Mouse (Mus musculus) ovary, postnatal 36 days (tissue): Measurements from ENCODE around the gene Gon7.

Experiments
- DNase-seq: peaks from one replicate; pipeline ENCODE4 v3.0.0; 2022; ENCODE audit warnings: low spot score, mixed read lengths

Gon7 gene

GRCm38 (mm10) chr12:102757689-102758402 lies at the start of gene Gon7, which contains the start of the genes Gm28051 and Ubr7:
Gene Gon7 (minus strand): TSS chr12:102757803.
Gene Gm28051 (minus strand): TSS chr12:102757765.
Gene Ubr7 (plus strand): TSS chr12:102757967.
- peak; percentile 95 for DNase-seq

DNA sequence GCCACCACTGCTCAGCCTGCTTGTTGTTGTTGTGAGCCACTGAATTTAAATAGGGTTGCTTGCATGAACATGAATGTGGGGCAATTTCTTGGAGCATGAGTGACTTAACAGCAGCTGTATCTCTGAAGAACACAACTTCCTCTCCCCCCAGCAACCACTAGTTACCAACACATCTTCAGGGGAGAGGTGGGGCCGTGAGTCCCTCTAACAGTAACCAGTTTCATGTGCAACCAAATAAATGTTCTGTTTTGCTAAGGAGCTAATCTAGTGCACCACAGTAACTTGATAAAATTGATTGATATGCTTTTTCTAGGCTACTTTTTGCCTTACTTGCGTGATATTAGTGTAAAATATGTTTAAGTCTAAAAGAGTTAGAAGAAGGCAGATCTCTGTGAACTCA lies 41.9 kb upstream of the Gon7 start:
- no peak for DNase-seq

DNA sequence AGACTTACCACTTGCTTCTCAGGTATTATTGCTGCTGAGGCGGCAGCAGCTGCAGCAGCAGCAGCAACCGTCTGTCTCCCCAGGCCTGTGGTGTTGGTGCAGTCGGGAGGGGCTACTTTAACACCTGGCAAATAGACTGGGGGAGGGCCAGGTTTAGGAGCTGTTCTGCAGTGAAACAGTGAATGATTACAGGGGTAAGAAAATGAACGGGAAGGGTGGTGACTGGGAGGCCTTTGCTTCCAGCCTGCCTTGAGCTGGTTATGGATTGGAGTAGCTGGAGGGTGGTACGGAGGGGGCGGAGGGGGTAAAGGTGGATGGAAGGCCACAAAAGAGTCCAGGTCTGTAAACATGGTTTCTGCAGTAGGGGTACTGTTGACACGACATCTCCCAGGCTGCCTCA lies 30.3 kb upstream of the Gon7 start:
- DNase-seq: no peak

DNA sequence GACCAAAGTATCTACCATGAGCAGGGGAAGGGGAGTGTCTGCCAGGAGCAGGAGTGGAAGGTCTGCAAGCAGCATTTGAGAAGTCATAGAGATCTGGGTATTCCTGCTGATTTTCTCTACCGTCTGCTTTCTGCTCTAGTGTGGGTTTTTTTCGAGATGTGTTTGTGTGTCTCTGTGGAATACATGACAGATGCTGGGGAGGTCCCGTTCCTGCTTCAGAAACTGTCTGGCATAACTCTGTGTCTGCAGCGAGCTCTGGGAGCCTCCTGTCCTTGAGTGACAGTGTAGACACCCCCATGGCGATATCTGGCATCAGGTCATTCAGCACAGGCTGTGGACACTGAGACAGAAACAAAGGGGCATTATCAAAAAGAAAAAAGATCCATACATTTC lies 28.0 kb upstream of the Gon7 start:
- DNase-seq: no peak

DNA sequence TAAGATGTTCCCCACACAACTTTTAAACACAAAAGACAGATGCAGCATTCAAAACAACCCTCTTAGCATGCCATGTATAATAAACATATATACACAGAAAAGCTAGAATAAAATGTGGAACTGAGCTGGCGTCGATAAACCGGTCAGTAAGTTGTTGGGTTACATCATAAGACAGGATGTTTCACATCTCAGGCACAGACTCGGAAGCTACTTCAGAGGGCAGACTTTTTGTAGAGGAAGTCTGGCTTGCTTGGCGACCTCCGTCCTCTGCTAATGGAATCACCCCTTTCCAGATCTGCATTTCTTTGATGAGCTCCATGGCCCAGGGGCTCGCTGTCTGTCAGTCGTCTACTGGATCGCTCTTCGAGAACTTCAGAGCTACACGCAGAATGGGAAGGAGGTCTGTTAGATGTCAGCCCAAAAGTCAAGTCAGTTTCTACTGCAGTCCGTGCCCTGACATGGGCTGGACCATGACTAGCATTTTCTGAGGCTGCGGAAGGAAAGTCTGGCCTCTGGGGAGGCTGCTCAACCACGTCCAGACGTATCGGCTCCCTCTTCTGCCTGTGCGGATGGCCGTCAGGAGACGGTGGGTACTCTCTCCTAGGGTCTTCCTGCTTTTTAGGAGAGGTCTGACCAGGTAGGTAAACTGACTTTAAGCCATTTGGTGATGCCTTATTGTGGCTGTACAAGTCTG lies 27.4 kb upstream of the Gon7 start:
- DNase-seq: no peak

DNA sequence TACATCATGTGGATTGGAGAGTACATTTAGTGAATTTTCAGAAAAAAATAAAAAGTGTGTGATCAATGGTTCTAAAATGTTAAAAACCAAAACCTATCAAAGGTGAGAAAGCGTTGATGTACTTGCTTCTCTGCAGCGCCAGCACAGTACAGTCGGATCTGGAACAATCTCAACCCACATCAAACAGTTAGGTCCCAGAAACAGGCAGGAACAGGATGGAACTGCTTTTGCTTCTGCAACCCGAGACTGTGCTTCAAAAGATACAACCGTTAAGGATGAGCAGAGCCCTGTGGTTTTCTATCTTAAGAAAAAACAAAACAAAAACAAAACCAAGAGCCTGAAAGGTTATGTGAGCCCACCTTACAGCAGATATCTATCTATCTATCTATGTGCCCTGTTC lies 25.2 kb upstream of the Gon7 start:
- no peak for DNase-seq

- DNase-seq: no peak
Measured at GRCm38 (mm10) chr12:102779452-102779851, 21.8 kb upstream of the Gon7 start.

DNA sequence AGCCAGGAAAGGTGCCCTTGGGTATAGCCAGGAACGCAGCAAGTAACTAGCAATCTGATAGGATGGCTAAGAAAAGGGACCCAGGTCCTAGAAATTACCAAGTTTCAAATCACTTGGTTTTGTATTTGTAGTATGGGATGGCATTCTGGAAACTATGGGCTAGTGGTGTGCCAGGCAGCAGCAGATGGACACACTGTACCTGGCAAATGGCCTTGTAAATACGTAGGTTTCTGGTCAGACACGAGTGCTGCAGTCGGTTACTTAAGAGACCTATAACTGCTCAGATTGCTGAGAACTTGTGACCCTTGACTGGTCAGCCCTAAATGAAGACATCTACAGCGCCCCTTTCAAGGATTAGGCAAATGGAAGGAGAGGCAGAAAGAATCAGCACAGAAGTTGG lies 20.5 kb upstream of the Gon7 start:
- no peak for DNase-seq

DNA sequence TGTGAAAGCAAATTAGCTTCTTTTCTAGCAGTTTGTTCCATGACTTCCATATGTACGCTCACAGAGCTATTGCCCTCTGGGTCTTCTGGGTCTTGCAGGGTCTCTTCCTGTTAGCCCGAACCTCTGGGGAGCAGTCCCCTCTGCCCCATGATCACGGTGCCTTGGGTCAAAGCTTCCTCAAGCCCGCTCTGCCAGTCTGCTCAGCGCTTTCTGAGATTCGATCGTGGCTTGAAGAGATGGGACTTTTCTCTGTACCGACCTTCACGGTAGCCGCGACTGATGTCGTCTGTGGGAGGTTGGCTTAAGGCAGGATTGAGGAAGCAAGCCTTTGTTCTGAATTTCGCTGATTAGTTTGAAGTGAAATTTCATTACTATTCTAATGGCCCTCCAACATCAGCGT lies 18.4 kb upstream of the Gon7 start:
- no peak for DNase-seq

DNA sequence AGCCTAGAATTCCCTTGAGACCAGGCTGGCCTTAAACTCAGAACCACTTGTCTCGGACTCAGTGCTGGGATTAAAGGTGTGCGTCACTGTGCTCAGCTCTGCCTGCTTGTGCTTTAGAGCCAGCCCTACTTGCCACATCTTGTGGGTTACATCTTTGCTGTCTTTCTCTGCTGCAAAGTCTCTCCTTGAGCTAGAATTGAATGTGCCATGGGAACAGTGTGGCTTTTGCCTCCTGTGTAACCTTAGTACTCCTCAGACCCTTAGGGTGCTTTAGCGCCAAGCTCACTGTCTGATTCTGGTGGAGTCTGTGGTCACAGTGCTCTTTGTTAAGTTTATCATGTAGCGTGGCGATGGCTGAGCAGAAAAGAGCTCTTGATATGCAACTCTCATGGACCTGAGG lies 15.1 kb upstream of the Gon7 start:
- DNase-seq: no peak

- no peak for DNase-seq
Measured at GRCm38 (mm10) chr12:102771601-102772000, 14.0 kb upstream of the Gon7 start.

GRCm38 (mm10) chr12:102769000-102769399 lies 11.4 kb upstream of the Gon7 start:
- DNase-seq: no peak

GRCm38 (mm10) chr12:102763696-102764095 lies 6.1 kb upstream of the Gon7 start:
- no peak for DNase-seq

DNA sequence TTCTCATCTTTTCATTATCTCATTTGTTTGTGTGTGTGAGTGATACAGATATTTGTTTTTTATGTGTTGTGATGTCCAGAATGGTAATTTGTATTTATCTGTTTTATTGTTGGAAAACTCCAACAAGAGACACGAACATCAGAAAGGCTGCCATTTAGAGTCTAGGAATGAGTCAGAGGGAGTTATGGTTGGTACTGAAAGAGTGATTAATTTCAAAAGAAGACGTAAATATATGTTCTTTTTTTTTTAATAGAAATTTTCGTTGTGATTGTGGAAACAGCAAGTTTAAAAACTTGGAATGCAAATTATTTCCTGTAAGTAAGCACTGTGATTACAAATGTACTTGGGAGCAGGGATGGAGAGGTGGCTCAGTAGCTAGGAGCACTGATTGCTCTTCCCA lies 4.1 kb upstream of the Gon7 start:
- no peak for DNase-seq

DNA sequence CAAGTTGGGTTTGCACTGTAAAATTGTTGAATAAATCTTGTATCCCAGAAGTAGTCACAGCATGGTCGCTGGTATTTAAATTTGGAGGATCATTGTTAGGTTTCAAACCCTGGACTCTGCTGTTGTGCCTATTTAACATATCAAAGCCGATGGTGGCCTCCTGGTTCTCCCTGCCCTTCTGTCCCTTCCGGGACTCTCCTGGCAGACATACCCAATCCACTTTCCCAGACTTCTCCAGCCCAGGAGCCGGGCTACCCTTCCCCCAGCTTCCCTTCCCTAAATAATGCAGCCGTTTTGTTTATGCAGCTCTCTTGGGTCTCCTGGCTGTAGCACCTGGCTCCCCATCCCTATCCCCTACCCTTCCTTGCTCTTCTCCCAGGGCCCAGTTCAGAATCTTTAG lies 1.3 kb upstream of the Gon7 start:
- no peak for DNase-seq

GRCm38 (mm10) chr12:102758403-102758756 lies 777 bp upstream of the Gon7 start, which contains the start of gene Gm20604:
Gene Gm20604 (minus strand): TSS chr12:102758672.
- DNase-seq: no peak

- no peak for DNase-seq
Measured at GRCm38 (mm10) chr12:102757055-102757688, 431 bp downstream of the Gon7 start.

DNA sequence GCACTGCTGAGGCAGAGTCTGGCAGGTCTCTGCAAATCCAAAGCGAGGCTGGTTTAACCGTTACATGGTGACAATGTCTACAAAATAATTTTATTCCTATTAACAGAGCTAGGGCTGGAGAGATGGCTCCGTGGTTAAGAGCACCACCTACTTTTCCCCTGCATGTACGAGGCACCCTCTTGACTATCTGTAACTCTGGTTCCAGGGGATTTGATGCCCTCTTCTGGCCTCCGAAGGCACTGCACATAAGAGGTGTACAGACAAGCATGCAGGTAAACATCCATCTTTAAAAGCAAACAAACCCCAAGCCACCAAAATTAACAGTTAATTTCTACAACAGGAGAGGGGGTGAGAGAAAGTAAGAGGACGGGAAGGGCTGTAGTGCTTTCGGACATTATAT lies 1.3 kb downstream of the Gon7 start:
- no peak for DNase-seq

GRCm38 (mm10) chr12:102748256-102748655 lies 9.3 kb downstream of the Gon7 start:
- no peak for DNase-seq

DNA sequence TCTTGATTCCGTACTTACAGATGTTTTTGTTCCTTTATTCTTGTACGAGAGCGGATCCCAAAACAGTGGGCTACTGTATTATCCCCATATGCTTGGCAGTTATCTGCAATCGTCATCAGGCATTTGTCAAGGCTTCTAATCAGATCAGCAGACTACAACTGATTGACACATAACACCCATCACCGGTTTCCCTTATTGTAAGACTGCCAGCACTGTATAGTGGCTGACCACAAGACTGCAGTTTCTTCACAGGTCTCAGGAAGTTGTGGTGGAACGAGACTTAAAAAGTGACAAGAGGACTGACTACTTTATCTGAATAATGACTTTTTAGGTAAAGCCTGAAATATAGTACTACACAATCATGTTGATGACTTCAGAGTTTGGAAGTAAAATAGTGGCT lies 12.8 kb downstream of the Gon7 start:
- DNase-seq: no peak

- DNase-seq: peak; percentile 86
Measured at GRCm38 (mm10) chr12:102743589-102744574, 13.7 kb downstream of the Gon7 start, which contains the start of the genes Moap1 and Tmem251. Gene Moap1 (minus strand): TSS chr12:102743661. Gene Tmem251 (plus strand): TSS chr12:102743762.

GRCm38 (mm10) chr12:102743036-102743588 lies 14.5 kb downstream of the Gon7 start:
- DNase-seq: no peak
